Mouse (Mus musculus) small intestine, adult 2 months (tissue): ENCODE results near the gene Maml2. TPM values are rescaled to one million over a fixed set of nuclear protein-coding genes. Genes with fewer than 3 reads are reported as not detected.

Source experiments
- H3K27ac ChIP-seq: fragments of 200-500 bp; 2 replicates; pipeline ENCODE4 v1.5.1; 2012; ENCODE audit warnings: low read depth, low read length, control low read depth, inconsistent platforms; ENCODE audit not compliant: insufficient read depth
- H3K27me3 ChIP-seq: fragments of 200-500 bp; 2 replicates; pipeline ENCODE4 v1.6.1; 2012; ENCODE audit warnings: mild to moderate bottlenecking, moderate library complexity, low read length, inconsistent platforms; ENCODE audit not compliant: control insufficient read depth, insufficient read depth
- H3K36me3 ChIP-seq: fragments of 200-500 bp; 2 replicates; pipeline ENCODE4 v1.6.1; 2012; ENCODE audit warnings: mild to moderate bottlenecking, low read length, control low read depth, inconsistent platforms; ENCODE audit not compliant: control insufficient read depth, insufficient read depth
- H3K4me1 ChIP-seq: fragments of 200-500 bp; 2 replicates; pipeline ENCODE4 v1.6.1; 2012; ENCODE audit warnings: low read length, inconsistent platforms, mixed read lengths; ENCODE audit not compliant: control insufficient read depth, insufficient read depth, insufficient read length
- H3K4me3 ChIP-seq: fragments of 200-500 bp; 2 replicates; pipeline ENCODE4 v1.5.1; 2012; ENCODE audit warnings: low read depth, mild to moderate bottlenecking, control low read depth, inconsistent platforms, low read length, moderate library complexity
- CTCF ChIP-seq: fragments of 200-500 bp; IDR thresholded peaks from 2 replicates; pipeline ENCODE4 v1.5.1; 2012; ENCODE audit warnings: low read depth, mild to moderate bottlenecking, control low read depth, inconsistent platforms, low read length, moderate library complexity, mixed read lengths; ENCODE audit not compliant: insufficient replicate concordance, insufficient read length; ENCODE audit errors: extremely low read depth
- POLR2A ChIP-seq: fragments of 200-500 bp; IDR thresholded peaks from 2 replicates; pipeline ENCODE4 v1.6.1; 2012; ENCODE audit warnings: low read depth, mild to moderate bottlenecking, control low read depth, inconsistent platforms, low read length, moderate library complexity
- WGBS: fragments of 180-500 bp; shearing (Covaris S2); methylation state at CpG from one replicate; pipeline ENCODE4 v1.1.7; 2018; 5-methylcytosine and 5-hydroxymethylcytosine counted together
- polyA plus RNA-seq: library from polyadenylated mRNA; depleted of rRNA; stranded (reverse); fragments of >200 nt; gene quantifications from 2 replicates; pipeline ENCODE4 v1.2.3, GENCODE M21; 2012

Maml2 gene
- polyA plus RNA-seq, 1 experiment, result 2.8 TPM

DNA sequence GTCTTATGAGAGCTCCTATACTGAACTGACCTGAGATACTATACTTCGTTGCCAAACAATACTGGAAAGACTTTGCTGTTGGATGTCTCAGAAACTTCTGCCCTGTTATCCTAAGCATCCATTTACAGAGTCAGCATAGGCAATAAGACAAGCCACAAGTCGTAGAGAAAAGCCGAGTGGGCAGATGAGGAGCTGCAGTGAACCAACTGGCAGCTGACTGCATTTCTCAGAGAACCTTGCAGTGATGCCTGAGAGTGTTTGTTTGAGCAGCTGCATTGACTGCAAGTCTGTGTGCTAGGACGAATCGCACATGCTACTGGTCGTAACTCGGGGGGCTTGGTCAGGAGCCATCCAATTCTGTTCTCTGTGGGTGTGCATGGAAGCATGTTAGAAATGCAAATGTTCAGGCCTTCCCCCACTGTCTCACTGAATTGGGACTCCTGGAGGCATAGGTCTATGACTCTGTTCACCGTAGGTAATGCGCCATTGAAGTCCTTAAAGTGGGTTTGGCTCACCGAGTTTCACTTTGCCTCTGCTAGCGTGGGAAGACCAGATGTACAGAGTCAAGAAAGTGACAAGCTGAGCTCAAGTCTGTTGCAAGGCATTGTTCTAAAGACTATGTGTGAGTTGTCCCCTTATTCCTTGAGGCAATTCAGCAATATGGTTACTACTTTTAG, 267.7 kb downstream of the Maml2 start:
- peaks cover 5% of the 10 kb centered on the region for H3K4me1 ChIP-seq
- H3K36me3 ChIP-seq, result no peaks in the 10 kb centered on the region
- 73% methylated on average over 11 of the region's 11 CpGs for WGBS
- no peak overlapping the region for H3K4me3 ChIP-seq
- no peak overlapping the region for H3K27ac ChIP-seq
- TF ChIP-seq CTCF, result no peak
- TF ChIP-seq POLR2A, result no peak
- no peaks in the 10 kb centered on the region for H3K27me3 ChIP-seq

GRCm38 (mm10) chr9:13566154-13566885, 268.6 kb downstream of the Maml2 start:
- H3K27ac ChIP-seq, result no peak overlapping the region
- no peaks in the 10 kb centered on the region for H3K27me3 ChIP-seq
- TF ChIP-seq POLR2A (no peak), CTCF (no peak)
- peaks cover 5% of the 10 kb centered on the region for H3K4me1 ChIP-seq
- no peak overlapping the region for H3K4me3 ChIP-seq
- WGBS, result 84% methylated on average over 5 of the region's 5 CpGs
- H3K36me3 ChIP-seq, result no peaks in the 10 kb centered on the region

- no peaks in the 10 kb centered on the region for H3K36me3 ChIP-seq
- H3K27me3 ChIP-seq, result no peaks in the 10 kb centered on the region
- H3K4me3 ChIP-seq, result no peak overlapping the region
- WGBS, result 91% methylated on average over 4 of the region's 4 CpGs
- H3K27ac ChIP-seq, result no peak overlapping the region
- H3K4me1 ChIP-seq, result no peaks in the 10 kb centered on the region; the same call in none of the 2 replicates
- TF ChIP-seq CTCF (no peak), POLR2A (no peak)
Measured at GRCm38 (mm10) chr9:13569023-13569422, 271.3 kb downstream of the Maml2 start.

- no peak overlapping the region for H3K4me3 ChIP-seq
- TF ChIP-seq POLR2A (no peak), CTCF (no peak)
- no peaks in the 10 kb centered on the region for H3K27me3 ChIP-seq
- 86% methylated on average over 3 of the region's 3 CpGs for WGBS
- peaks cover 3% of the 10 kb centered on the region for H3K4me1 ChIP-seq
- no peaks in the 10 kb centered on the region for H3K36me3 ChIP-seq
- no peak overlapping the region for H3K27ac ChIP-seq
Measured at GRCm38 (mm10) chr9:13572847-13573246, 275.1 kb downstream of the Maml2 start.

DNA sequence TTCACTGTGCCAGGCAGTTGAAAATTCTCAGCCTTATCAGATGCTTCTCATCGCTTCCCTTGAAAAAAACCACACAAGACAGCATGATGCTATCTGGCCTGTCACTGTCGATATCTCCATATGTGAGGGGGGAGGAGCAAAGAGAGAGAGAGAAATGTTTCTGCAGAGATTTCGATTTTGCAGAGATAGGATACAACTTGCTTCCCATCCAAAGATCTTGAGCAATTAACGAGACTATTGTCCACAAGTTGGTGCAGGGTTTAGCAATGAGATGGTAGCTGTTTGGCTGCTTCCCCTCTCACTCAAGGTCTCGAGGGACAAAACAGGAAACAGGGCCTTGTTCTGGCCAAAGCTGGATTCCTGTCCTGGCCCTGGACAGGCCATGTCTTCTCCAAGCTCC, 276.3 kb downstream of the Maml2 start:
- H3K27me3 ChIP-seq, result no peaks in the 10 kb centered on the region
- peaks cover 3% of the 10 kb centered on the region; the same call in 1 of the 2 replicates for H3K4me1 ChIP-seq
- TF ChIP-seq POLR2A (no peak), CTCF (no peak)
- no peaks in the 10 kb centered on the region for H3K36me3 ChIP-seq
- H3K4me3 ChIP-seq, result no peak overlapping the region
- no peak overlapping the region for H3K27ac ChIP-seq
- 62% methylated on average over 5 of the region's 5 CpGs for WGBS

DNA sequence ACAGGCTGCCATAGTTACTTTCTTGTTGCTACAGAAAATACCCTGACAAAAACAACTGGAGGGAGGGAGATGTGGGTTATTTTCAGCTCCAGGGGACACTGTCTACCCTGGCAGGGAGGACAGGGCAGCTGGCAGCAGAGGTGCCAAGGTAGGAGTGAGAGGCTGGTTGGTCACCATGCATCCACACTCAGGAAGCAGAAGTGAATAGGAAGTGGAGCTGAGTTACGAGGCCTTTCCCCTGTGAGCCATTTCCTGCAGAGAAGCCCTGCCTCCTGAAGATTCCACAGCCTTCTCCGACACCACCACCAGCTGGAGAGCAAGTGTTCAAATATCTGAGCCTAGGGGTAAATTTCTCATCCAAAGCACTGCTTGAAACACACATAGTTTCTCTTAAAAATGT, 277.2 kb downstream of the Maml2 start:
- Histone ChIP-seq H3K27ac (peak overlapping the region; percentile 15; the same call in 1 of the 2 replicates), H3K4me3 (no peak overlapping the region), H3K27me3 (no peaks in the 10 kb centered on the region), H3K36me3 (no peaks in the 10 kb centered on the region), H3K4me1 (peaks cover 3% of the 10 kb centered on the region; the same call in 1 of the 2 replicates)
- TF ChIP-seq POLR2A, result no peak
- no peak for TF ChIP-seq CTCF
- 63% methylated on average over 2 of the region's 2 CpGs for WGBS

DNA sequence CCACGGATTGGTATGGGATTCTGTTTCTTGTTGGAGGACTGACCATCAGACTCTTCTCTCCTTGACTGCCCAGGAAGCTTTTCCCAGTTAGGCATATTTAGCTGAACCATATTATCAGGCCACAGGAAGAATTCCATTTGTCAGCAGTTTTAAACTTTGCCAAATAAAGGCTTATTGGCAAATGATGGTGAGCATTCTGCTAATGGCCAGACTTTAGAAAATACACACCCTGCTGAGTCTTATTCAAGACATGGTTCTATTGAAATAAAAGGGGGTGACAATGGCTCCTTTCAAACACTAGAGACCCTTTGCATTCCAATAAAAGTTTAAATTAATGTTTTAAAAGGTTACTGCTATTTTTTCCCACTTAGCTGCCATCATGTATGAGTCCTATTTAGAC, 279.4 kb downstream of the Maml2 start:
- H3K27ac ChIP-seq, result no peak overlapping the region
- H3K27me3 ChIP-seq, result no peaks in the 10 kb centered on the region
- H3K4me3 ChIP-seq, result no peak overlapping the region
- TF ChIP-seq CTCF (no peak), POLR2A (no peak)
- H3K36me3 ChIP-seq, result no peaks in the 10 kb centered on the region
- H3K4me1 ChIP-seq, result peaks cover 3% of the 10 kb centered on the region; the same call in 1 of the 2 replicates
- 80% methylated on average over 1 of the region's 1 CpGs for WGBS
